Mouse (Mus musculus): ENCODE measurements around the gene Ank3. TPM values are rescaled to one million over a fixed set of nuclear protein-coding genes. Genes with fewer than 3 reads are reported as not detected.
A peak's percentile ranks its signal among the peaks of the same experiment; 100 is the strongest.

The Ank3 gene
- total and polyA plus RNA-seq, 3 experiments = 3.2 to 6.7 TPM; not detected in 1

GRCm38 (mm10) chr10:69918461-69919151 is 520.0 kb downstream of the Ank3 start:
- DNase-seq (ENCODE audit: low read depth, low spot score) = peak; percentile 76
- Histone ChIP-seq H3K9me3 (replicated peaks; ENCODE audit: insufficient read depth, low read length) (no peaks in the 10 kb centered on the region), H3K27me3 (ENCODE audit: control insufficient read depth in 1 of 2, insufficient read depth in 2 of 2, low read length in 2 of 2) (peaks cover 0 to 2% of the 10 kb centered on the region in 2 experiments; a peak in 1 of 4 replicates), H3K4me3 (ENCODE audit: control insufficient read depth in 1 of 2, insufficient read depth in 1 of 2, low read depth in 2 of 2, low read length in 2 of 2) (no peak overlapping the region), H3K9ac (ENCODE audit: control insufficient read depth, low read depth, low read length, poor library complexity, severe bottlenecking) (no peak overlapping the region), H3K79me2 (ENCODE audit: control insufficient read depth, insufficient read depth, low read length, poor library complexity) (no peaks in the 10 kb centered on the region), H3K36me3 (ENCODE audit: control insufficient read depth in 1 of 2, insufficient read depth in 2 of 2, low read length in 2 of 2) (peaks cover 0 to 9% of the 10 kb centered on the region in 2 experiments; a peak in 2 of 4 replicates), H3K27ac (ENCODE audit: control insufficient read depth, low read depth, low read length) (no peak overlapping the region), H3K4me1 (ENCODE audit: control insufficient read depth in 1 of 2, insufficient read depth in 2 of 2, low read length in 2 of 2) (peaks cover 5 to 14% of the 10 kb centered on the region in 2 experiments)
- TF ChIP-seq SIN3A (IDR thresholded peaks at IDR 0.05; ENCODE audit: low read length) (peak; percentile 70), MXI1 (IDR thresholded peaks at IDR 0.05; ENCODE audit: low read depth, low read length) (peak; percentile 72), ELF1 (IDR thresholded peaks at IDR 0.05; ENCODE audit: low read depth, low read length) (no peak), MAX (IDR thresholded peaks at IDR 0.05; ENCODE audit: low read length) (peak; percentile 46), USF2 (IDR thresholded peaks at IDR 0.05; ENCODE audit: borderline replicate concordance in 1 of 2, insufficient read depth in 1 of 2, low read depth in 1 of 2, low read length in 2 of 2) (no peak), ZNF384 (IDR thresholded peaks at IDR 0.05; ENCODE audit: low read depth, low read length) (peak; percentile 49; the same call in 1 of the 2 replicates), ZKSCAN1 (IDR thresholded peaks at IDR 0.05; ENCODE audit: low read depth, low read length) (no peak), TCF12 (IDR thresholded peaks at IDR 0.05; ENCODE audit: low read depth, low read length) (peak; percentile 21; the same call in 1 of the 2 replicates), EP300 (IDR thresholded peaks at IDR 0.05; ENCODE audit: low read depth in 1 of 2, low read length in 2 of 2) (peak; percentile 63 to 91), POLR2AphosphoS2 (IDR thresholded peaks at IDR 0.05; ENCODE audit: low read length) (no peak), UBTF (IDR thresholded peaks at IDR 0.05; ENCODE audit: borderline replicate concordance, insufficient read depth, low read depth, low read length) (no peak), MYC (IDR thresholded peaks at IDR 0.05; ENCODE audit: low read depth, low read length) (peak; percentile 86), GATA1 (IDR thresholded peaks at IDR 0.05; ENCODE audit: low read depth, low read length) (peak; percentile 54; the same call in 1 of the 2 replicates), RCOR1 (IDR thresholded peaks at IDR 0.05; ENCODE audit: low read depth, low read length) (peak; percentile 64), ETS1 (IDR thresholded peaks at IDR 0.05; ENCODE audit: low read depth, low read length) (peak; percentile 51; the same call in 1 of the 2 replicates), JUND (IDR thresholded peaks at IDR 0.05; ENCODE audit: low read depth, low read length) (0 out of 2 replicates have a peak, but pooled peaks have one; percentile 38)

GRCm38 (mm10) chr10:69919152-69919492 is 520.5 kb downstream of the Ank3 start:
- no peak overlapping the region for H3K4me3 ChIP-seq (ENCODE audit: control insufficient read depth in 1 of 2, insufficient read depth in 1 of 2, low read depth in 2 of 2, low read length in 2 of 2)
- no peak overlapping the region for H3K27ac ChIP-seq (ENCODE audit: control insufficient read depth, low read depth, low read length)
- no peak overlapping the region for H3K9ac ChIP-seq (ENCODE audit: control insufficient read depth, low read depth, low read length, poor library complexity, severe bottlenecking)
- peaks cover 0 to 2% of the 10 kb centered on the region in 2 experiments; a peak in 1 of 4 replicates for H3K27me3 ChIP-seq (ENCODE audit: control insufficient read depth in 1 of 2, insufficient read depth in 2 of 2, low read length in 2 of 2)
- no peak for TF ChIP-seq ZMIZ1 (IDR thresholded peaks at IDR 0.05; ENCODE audit: low read depth, low read length)
- no peak for TF ChIP-seq MXI1 (IDR thresholded peaks at IDR 0.05; ENCODE audit: low read depth, low read length)
- TF ChIP-seq GATA1 (IDR thresholded peaks at IDR 0.05; ENCODE audit: low read depth, low read length) = no peak
- TF ChIP-seq MAFK (IDR thresholded peaks at IDR 0.05; ENCODE audit: borderline replicate concordance, low read depth, low read length) = no peak
- no peak for TF ChIP-seq NRF1 (IDR thresholded peaks at IDR 0.05; ENCODE audit: insufficient read depth, low read depth, low read length, poor library complexity, severe bottlenecking)
- TF ChIP-seq CHD1 (IDR thresholded peaks at IDR 0.05; ENCODE audit: low read depth, low read length) = no peak
- no peak for TF ChIP-seq UBTF (IDR thresholded peaks at IDR 0.05; ENCODE audit: borderline replicate concordance, insufficient read depth, low read depth, low read length)
- no peak for TF ChIP-seq MAZ (IDR thresholded peaks at IDR 0.05; ENCODE audit: low read depth, low read length)
- TF ChIP-seq MYC (IDR thresholded peaks at IDR 0.05; ENCODE audit: low read depth, low read length) = no peak
- no peak for TF ChIP-seq MYB (IDR thresholded peaks at IDR 0.05; ENCODE audit: low read depth, low read length)
- TF ChIP-seq EP300 (IDR thresholded peaks at IDR 0.05; ENCODE audit: low read depth in 1 of 2, low read length in 2 of 2) = no peak
- no peak for TF ChIP-seq CHD2 (IDR thresholded peaks at IDR 0.05; ENCODE audit: low read length)
- DNase-seq (ENCODE audit: low read depth, low spot score) = no peak
- peaks cover 5 to 14% of the 10 kb centered on the region in 2 experiments for H3K4me1 ChIP-seq (ENCODE audit: control insufficient read depth in 1 of 2, insufficient read depth in 2 of 2, low read length in 2 of 2)
- no peaks in the 10 kb centered on the region for H3K9me3 ChIP-seq (replicated peaks; ENCODE audit: insufficient read depth, low read length)
- H3K36me3 ChIP-seq (ENCODE audit: control insufficient read depth in 1 of 2, insufficient read depth in 2 of 2, low read length in 2 of 2) = peaks cover 0 to 9% of the 10 kb centered on the region in 2 experiments; a peak in 2 of 4 replicates
- no peaks in the 10 kb centered on the region for H3K79me2 ChIP-seq (ENCODE audit: control insufficient read depth, insufficient read depth, low read length, poor library complexity)

Data from MEL (cell line).